Mouse (Mus musculus) limb, embryonic 12.5 days (tissue): Measurements from ENCODE around the gene 1700113H08Rik. TPM values are rescaled to one million over a fixed set of nuclear protein-coding genes. Genes with fewer than 3 reads are reported as not detected.

ENCODE experiments used
- ATAC-seq: fragments of 200-750 bp; cut with Nextera tagmentation; 2 replicates; pipeline ENCODE4 v1.8.0; 2017; ENCODE audit warnings: low read depth, moderate TSS enrichment; ENCODE audit not compliant: insufficient number of reproducible peaks, insufficient read depth, low FRiP score, low TSS enrichment
- H3K27ac ChIP-seq: fragments of 300-500 bp; sonication (generic); 2 replicates; pipeline ENCODE4 v1.5.1; 2016; ENCODE audit warnings: mild to moderate bottlenecking, moderate library complexity
- H3K27me3 ChIP-seq: fragments of 300-500 bp; sonication (generic); 2 replicates; pipeline ENCODE4 v1.6.1; 2016; ENCODE audit warnings: mild to moderate bottlenecking, moderate library complexity
- H3K36me3 ChIP-seq: fragments of 300-500 bp; sonication (generic); 2 replicates; pipeline ENCODE4 v1.6.1; 2016; ENCODE audit warnings: mild to moderate bottlenecking, moderate library complexity
- H3K4me1 ChIP-seq: fragments of 300-500 bp; sonication (generic); replicated peaks from 2 replicates; pipeline ENCODE4 v1.6.1; 2016
- H3K4me2 ChIP-seq: fragments of 300-500 bp; sonication (generic); 2 replicates; pipeline ENCODE4 v1.6.1; 2016; ENCODE audit warnings: mild to moderate bottlenecking, moderate library complexity
- H3K4me3 ChIP-seq: fragments of 300-500 bp; sonication (generic); replicated peaks from 2 replicates; pipeline ENCODE4 v1.5.1; 2016; ENCODE audit warnings: mild to moderate bottlenecking
- H3K9ac ChIP-seq: fragments of 300-500 bp; sonication (generic); replicated peaks from 2 replicates; pipeline ENCODE4 v1.6.1; 2016; ENCODE audit warnings: mild to moderate bottlenecking, moderate library complexity
- H3K9me3 ChIP-seq: fragments of 300-500 bp; sonication (generic); 2 replicates; pipeline ENCODE4 v1.6.1; 2016; ENCODE audit warnings: mild to moderate bottlenecking, moderate library complexity
- WGBS: fragments of 180-500 bp; shearing (Covaris S2); methylation state at CpG from one replicate; pipeline ENCODE4 v1.1.7; 2016; 5-methylcytosine and 5-hydroxymethylcytosine counted together
- polyA plus RNA-seq: library from polyadenylated mRNA; unstranded; fragments of >200 nt; fragmentation: Nextera tagmentation; extraction: Ambion mirVana; gene quantifications from 2 replicates; pipeline ENCODE4 v1.2.1, GENCODE M21; 2016

The 1700113H08Rik gene
- polyA plus RNA-seq, 1 experiment from 2014 or later = not detected

- H3K4me1 ChIP-seq = no peaks in the 10 kb centered on the region
- WGBS = 91% methylated on average over 2 of the region's 2 CpGs
These were observed 140.9 kb downstream of the 1700113H08Rik start for GRCm38 (mm10) chr10:87198720-87199119.

DNA sequence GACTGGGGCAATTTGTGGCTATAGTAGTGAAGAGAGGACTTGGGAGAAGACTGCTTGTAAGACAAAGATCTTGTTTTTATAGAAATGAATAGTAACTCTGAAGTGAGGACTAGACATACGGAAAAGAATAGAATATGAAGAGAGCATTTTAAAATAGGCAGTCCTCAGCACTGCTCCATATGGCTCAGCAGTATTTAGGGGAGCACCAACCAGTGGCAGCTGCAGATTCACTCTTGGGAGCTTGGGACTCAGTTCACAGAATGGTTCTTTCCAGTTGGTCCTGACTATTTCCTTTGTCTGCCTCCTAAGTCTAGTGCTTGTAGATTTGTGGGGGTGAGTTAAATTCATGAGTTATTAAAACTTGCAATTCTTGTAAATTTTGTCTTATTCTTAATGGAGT, 151.6 kb downstream of the 1700113H08Rik start:
- Histone ChIP-seq H3K4me2 (no peak overlapping the region), H3K27ac (no peak overlapping the region), H3K27me3 (no peaks in the 10 kb centered on the region), H3K9ac (no peak overlapping the region), H3K9me3 (no peaks in the 10 kb centered on the region), H3K36me3 (no peaks in the 10 kb centered on the region), H3K4me3 (no peak overlapping the region), H3K4me1 (no peaks in the 10 kb centered on the region)
- ATAC-seq = no peak
- WGBS = 83% methylated on average over 1 of the region's 1 CpGs

More at GRCm38 (mm10) chr10:87198720-87199119, 140.9 kb downstream of the 1700113H08Rik start:
- H3K27me3 ChIP-seq = no peaks in the 10 kb centered on the region
- no peaks in the 10 kb centered on the region for H3K36me3 ChIP-seq
- H3K27ac ChIP-seq = no peak overlapping the region
- H3K4me2 ChIP-seq = no peak overlapping the region
- H3K9ac ChIP-seq = no peak overlapping the region
- ATAC-seq = no peak
- no peak overlapping the region for H3K4me3 ChIP-seq
- H3K9me3 ChIP-seq = no peaks in the 10 kb centered on the region

GRCm38 (mm10) chr10:87211046-87211445, 153.2 kb downstream of the 1700113H08Rik start:
- Histone ChIP-seq H3K4me3 (no peak overlapping the region), H3K27me3 (no peaks in the 10 kb centered on the region), H3K36me3 (no peaks in the 10 kb centered on the region), H3K9me3 (no peaks in the 10 kb centered on the region), H3K4me2 (no peak overlapping the region), H3K9ac (no peak overlapping the region), H3K27ac (no peak overlapping the region), H3K4me1 (no peaks in the 10 kb centered on the region)
- 88% methylated on average over 4 of the region's 4 CpGs for WGBS
- ATAC-seq = no peak

DNA sequence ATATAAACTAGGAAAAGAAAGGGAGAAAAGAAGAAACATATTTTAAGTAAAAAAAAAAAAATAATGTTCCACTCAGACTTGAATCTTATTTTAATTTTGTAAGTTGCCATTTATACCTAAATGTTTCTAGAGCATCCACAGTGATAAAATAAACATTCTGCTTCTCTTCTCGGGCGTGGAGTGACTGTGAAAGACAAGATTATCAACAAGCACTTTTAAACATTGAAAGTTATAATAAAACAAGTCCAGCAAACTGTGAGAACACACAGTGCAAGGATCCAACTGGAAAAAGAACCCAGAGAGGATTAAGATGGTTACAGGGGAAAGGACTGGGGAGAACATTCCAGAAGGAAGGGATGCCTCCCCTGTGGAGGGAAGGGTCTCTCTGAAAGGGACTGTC, 155.0 kb downstream of the 1700113H08Rik start:
- no peaks in the 10 kb centered on the region for H3K36me3 ChIP-seq
- H3K4me1 ChIP-seq = no peaks in the 10 kb centered on the region
- no peaks in the 10 kb centered on the region for H3K27me3 ChIP-seq
- H3K27ac ChIP-seq = no peak overlapping the region
- no peak overlapping the region for H3K4me2 ChIP-seq
- no peak overlapping the region for H3K9ac ChIP-seq
- no peaks in the 10 kb centered on the region for H3K9me3 ChIP-seq
- ATAC-seq = no peak
- 77% methylated on average over 2 of the region's 2 CpGs for WGBS
- no peak overlapping the region for H3K4me3 ChIP-seq

DNA sequence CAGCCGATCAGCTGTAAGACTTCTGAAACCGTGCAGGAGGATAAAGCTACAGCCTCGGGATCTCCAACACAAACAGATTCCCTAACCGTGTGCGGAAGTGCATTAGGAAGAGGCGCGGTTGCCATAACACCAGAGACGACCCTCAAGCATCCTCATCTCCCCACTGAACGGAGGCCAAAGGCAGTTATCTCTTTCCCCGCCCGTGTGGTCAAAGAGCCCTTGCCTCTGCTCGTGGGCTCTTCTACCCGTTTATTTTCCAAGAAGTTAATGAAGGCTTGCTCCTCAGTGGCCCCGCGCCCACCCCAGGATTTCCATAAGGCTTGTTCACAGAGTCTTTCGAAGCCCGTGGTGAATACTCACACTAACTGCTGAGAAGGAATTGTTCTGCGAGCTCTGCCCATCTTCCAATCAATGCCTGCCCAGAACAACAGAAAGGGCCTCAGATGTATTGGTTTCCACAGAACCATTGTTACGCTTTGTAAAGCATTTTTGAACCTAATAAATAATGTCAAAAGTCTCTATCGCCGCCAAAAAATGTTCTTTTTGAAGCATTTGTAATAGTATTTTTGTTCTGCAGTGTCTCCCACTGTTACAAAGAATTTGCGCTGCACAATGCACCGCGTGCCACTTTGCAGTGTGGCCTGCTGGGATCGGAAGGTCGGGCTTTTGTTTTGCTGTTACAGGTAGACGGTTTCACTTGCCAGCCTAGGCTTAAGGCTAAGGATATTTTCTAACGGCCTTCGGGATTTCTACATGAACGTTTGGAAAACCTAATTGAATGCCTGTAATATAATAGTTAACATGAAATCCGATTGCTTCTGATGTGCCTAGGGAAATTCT, 172.4 kb downstream of the 1700113H08Rik start:
- no peaks in the 10 kb centered on the region for H3K36me3 ChIP-seq
- no peak for ATAC-seq
- H3K27me3 ChIP-seq = no peaks in the 10 kb centered on the region
- no peaks in the 10 kb centered on the region for H3K4me1 ChIP-seq
- H3K9ac ChIP-seq = no peak overlapping the region
- 65% methylated on average over 31 of the region's 31 CpGs for WGBS
- no peak overlapping the region for H3K4me2 ChIP-seq
- no peaks in the 10 kb centered on the region for H3K9me3 ChIP-seq
- H3K4me3 ChIP-seq = no peak overlapping the region
- H3K27ac ChIP-seq = no peak overlapping the region

DNA sequence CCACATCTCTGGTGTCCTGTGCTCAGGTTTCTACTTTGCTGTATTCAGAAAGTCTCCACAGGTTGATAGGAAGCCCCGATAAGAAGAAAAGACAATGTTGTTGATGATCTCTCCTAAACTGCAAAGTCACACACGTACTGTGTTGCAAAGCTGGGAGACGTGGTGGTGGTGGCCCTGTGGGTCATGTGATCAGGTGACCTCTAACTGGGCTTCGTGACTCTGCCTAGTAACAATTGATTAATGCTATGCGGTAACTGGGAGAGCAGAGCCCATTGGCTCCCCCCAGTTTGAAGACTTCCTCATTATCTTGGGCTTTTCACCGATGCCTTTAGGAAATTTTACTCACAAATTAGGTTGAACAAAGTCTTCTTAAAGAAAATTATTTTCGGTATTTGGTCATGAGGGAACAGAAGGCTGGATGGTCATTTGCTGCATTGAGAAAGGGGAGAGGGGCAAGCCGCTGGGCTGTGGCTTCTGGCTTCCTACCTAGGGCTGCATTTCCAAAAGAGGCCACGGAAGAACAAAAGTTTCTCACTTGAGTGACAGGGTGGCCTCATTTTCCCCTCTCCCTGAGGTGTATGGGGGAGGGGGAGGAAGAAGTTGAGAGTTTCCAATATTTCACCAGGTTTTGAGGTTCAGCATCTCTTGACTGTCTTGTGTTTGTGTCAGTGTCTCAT, 181.6 kb downstream of the 1700113H08Rik start:
- Histone ChIP-seq H3K4me3 (no peak overlapping the region), H3K27ac (no peak overlapping the region), H3K36me3 (no peaks in the 10 kb centered on the region), H3K9ac (no peak overlapping the region), H3K4me1 (no peaks in the 10 kb centered on the region), H3K4me2 (no peak overlapping the region), H3K27me3 (no peaks in the 10 kb centered on the region), H3K9me3 (no peaks in the 10 kb centered on the region)
- WGBS = 83% methylated on average over 9 of the region's 9 CpGs
- ATAC-seq = no peak

DNA sequence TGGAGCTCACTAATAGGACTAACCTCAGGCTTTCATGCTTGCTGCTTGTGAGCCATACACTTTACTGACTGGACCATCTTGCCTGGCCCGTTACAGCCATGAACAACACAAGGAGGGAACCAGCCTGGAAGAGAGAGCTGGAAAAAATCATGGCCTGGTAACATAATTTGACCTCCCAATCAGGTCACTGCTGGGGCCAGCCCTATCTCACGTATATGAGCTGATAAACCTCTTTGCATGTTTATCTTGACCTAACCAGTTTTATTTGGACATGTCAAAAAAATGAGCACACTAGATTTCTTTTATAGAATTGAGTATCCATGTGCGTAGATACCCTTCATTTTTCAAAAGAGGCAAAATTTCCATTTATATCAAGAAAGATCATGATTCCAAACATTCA, 213.9 kb downstream of the 1700113H08Rik start:
- Histone ChIP-seq H3K27me3 (no peaks in the 10 kb centered on the region), H3K9me3 (no peaks in the 10 kb centered on the region), H3K4me3 (no peak overlapping the region), H3K27ac (no peak overlapping the region), H3K4me2 (no peak overlapping the region), H3K4me1 (no peaks in the 10 kb centered on the region), H3K9ac (no peak overlapping the region), H3K36me3 (no peaks in the 10 kb centered on the region)
- no peak for ATAC-seq
- 71% methylated on average over 3 of the region's 3 CpGs for WGBS

GRCm38 (mm10) chr10:87272133-87272622, 214.3 kb downstream of the 1700113H08Rik start:
- Histone ChIP-seq H3K27ac (no peak overlapping the region), H3K4me2 (no peak overlapping the region), H3K4me3 (no peak overlapping the region), H3K9me3 (no peaks in the 10 kb centered on the region), H3K4me1 (no peaks in the 10 kb centered on the region), H3K9ac (no peak overlapping the region), H3K27me3 (no peaks in the 10 kb centered on the region), H3K36me3 (no peaks in the 10 kb centered on the region)
- WGBS = 77% methylated on average over 8 of the region's 8 CpGs
- no peak for ATAC-seq

GRCm38 (mm10) chr10:87275075-87275474, 217.2 kb downstream of the 1700113H08Rik start:
- H3K4me2 ChIP-seq = no peak overlapping the region
- no peak for ATAC-seq

More at GRCm38 (mm10) chr10:87275075-87275474, 217.2 kb downstream of the 1700113H08Rik start:
- H3K9me3 ChIP-seq = no peaks in the 10 kb centered on the region
- H3K36me3 ChIP-seq = no peaks in the 10 kb centered on the region
- no peak overlapping the region for H3K4me3 ChIP-seq
- no peaks in the 10 kb centered on the region for H3K4me1 ChIP-seq
- H3K27ac ChIP-seq = no peak overlapping the region
- H3K9ac ChIP-seq = no peak overlapping the region
- no peaks in the 10 kb centered on the region for H3K27me3 ChIP-seq
